Mouse (Mus musculus) embryonic facial prominence, embryonic 12.5 days (tissue): ENCODE data around the gene Grhl3. TPM values are rescaled to one million over a fixed set of nuclear protein-coding genes. Genes with fewer than 3 reads are reported as not detected.

Experiments used
- microRNA-seq: library from miRNA; unstranded; fragments of <30 nt; microRNA quantifications from one replicate; pipeline ENCODE4, GENCODE M21; 2017
- polyA plus RNA-seq: library from polyadenylated mRNA; unstranded; fragments of >200 nt; fragmentation: Nextera tagmentation; extraction: Ambion mirVana; gene quantifications from 2 replicates; pipeline ENCODE4 v1.2.1, GENCODE M21; 2016

Grhl3 gene
- polyA plus RNA-seq, 1 experiment from 2014 or later: 13.2 TPM

Small RNA genes within 50 kb of the gene (microRNA-seq; reads per million reads assigned to microRNA genes)
- not detected for gene Gm25317

Other genes with a start within 250 kb of the Grhl3 start
- 257 and 276 TPM in 2 replicates for gene Srrm1, start 220.3 kb downstream of the Grhl3 start, polyA plus RNA-seq
- gene Ncmap, start 175.4 kb downstream of the Grhl3 start, polyA plus RNA-seq: 3.5 and 3.9 TPM in 2 replicates
- gene Rcan3, start 139.8 kb downstream of the Grhl3 start, polyA plus RNA-seq: 14.6 and 17.2 TPM in 2 replicates
- gene Stpg1, start 78.8 kb downstream of the Grhl3 start, polyA plus RNA-seq: 0.23 TPM in 1 of 2 replicates, not detected in the other
- gene Nipal3, start 78.6 kb downstream of the Grhl3 start, polyA plus RNA-seq: 2.6 and 3.1 TPM in 2 replicates
- 1.4 and 1.8 TPM in 2 replicates for gene Ifnlr1, start 112.7 kb upstream of the Grhl3 start, polyA plus RNA-seq
- not detected in 2 replicates for gene Il22ra1, start 154.5 kb upstream of the Grhl3 start, polyA plus RNA-seq
- gene Myom3, start 186.1 kb upstream of the Grhl3 start, polyA plus RNA-seq: 1.1 and 1.3 TPM in 2 replicates